ENCODE assay signal across 11 mouse cellular contexts in the genomic region with DNA sequence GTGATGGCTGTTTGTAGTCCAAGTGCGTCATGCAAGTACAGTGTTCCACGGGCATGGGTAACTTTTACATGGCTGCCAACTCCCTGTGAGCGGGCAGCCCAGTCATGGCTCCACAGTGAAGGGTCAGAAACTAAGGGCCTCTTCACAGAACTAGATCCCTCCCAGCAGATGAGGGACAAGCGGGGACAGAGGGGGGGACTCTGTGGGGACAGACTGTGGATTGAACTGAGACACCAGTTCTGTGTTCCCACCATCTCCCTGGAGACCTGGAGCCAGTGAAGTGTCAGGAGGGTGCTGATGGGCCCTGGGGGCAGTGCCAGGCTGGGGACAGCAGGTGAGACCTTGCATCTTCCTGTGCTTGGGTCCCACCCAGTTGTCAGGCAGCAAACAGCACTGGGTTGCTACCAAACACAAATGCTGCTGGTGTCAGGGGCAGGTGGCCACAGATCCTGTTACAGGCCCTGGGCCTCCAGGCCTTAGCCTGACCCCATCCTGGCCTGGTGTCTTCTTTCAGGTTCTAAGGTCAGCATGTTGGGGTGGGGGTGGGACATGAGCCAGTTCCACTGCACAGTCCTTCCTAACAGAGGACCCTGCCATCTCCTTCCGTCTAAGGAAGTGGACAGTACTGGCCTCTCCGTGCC. TPM values are rescaled to one million over a fixed set of nuclear protein-coding genes. Genes with fewer than 3 reads are reported as not detected.
DNase-seq lines count a peak whose midpoint lies in the region; ATAC-seq lines count a peak whose summit lies in the region.
"Had no signal": no experiment of that assay in that cellular context is flagged by ENCODE, and none has a peak within 500 bp of the region (broad histone marks: within the 10 kb centered on the region; RNA-seq: fewer than 3 reads in every experiment).

No protein-coding gene starts in this region.

- ATAC-seq in forebrain, embryonic 16.5 days = no peak
- no peak for ATAC-seq in lung, embryonic 15.5 days (ENCODE audit: borderline replicate concordance, extremely low read depth, low FRiP score, low TSS enrichment)
- ATAC-seq in intestine, embryonic 16.5 days = no peak

- H3K4me1 ChIP-seq in forebrain, embryonic 10.5 days = peaks cover 62% of the 10 kb centered on the region
- peaks cover 35% of the 10 kb centered on the region for H3K4me1 ChIP-seq in forebrain, embryonic 16.5 days (replicated peaks; ENCODE audit: control insufficient read depth, insufficient read depth, low read length)
- peaks cover 55% of the 10 kb centered on the region for H3K4me1 ChIP-seq in lung, embryonic 15.5 days
- peaks cover 46% of the 10 kb centered on the region for H3K4me1 ChIP-seq in intestine, embryonic 16.5 days (ENCODE audit: control insufficient read depth, insufficient read depth, low read length)

- no peaks in the 10 kb centered on the region for H3K9me3 ChIP-seq in forebrain, embryonic 10.5 days
- no peaks in the 10 kb centered on the region for H3K9me3 ChIP-seq in forebrain, embryonic 16.5 days (ENCODE audit: control insufficient read depth, low read length)
- H3K9me3 ChIP-seq in lung, embryonic 15.5 days = no peaks in the 10 kb centered on the region
- no peaks in the 10 kb centered on the region for H3K9me3 ChIP-seq in intestine, embryonic 16.5 days (ENCODE audit: control insufficient read depth, low read length)

- DNase-seq in forebrain, embryonic 10.5 days (ENCODE audit: extremely low spot score, low spot score) = no peak
- no peak for DNase-seq in lung, postnatal 25 days (ENCODE audit: low spot score)
- DNase-seq in splenic B cell, adult 2 months (ENCODE audit: low read depth, low spot score) = peak; percentile 30
- no peak for DNase-seq in thymus, postnatal 10 days (ENCODE audit: low spot score in 2 of 2)
- no peak for DNase-seq in left cerebral cortex, adult 18-20 months (ENCODE audit: low spot score in 2 of 2)
- DNase-seq: cerebellum, adult 11 months; thymus, postnatal 14 days had no signal

- peak overlapping the region; percentile 85 for H3K27ac ChIP-seq in forebrain, embryonic 10.5 days
- no peak overlapping the region for H3K27ac ChIP-seq in forebrain, embryonic 16.5 days (ENCODE audit: low read length)
- peak overlapping the region; percentile 87 for H3K27ac ChIP-seq in lung, embryonic 15.5 days
- peak overlapping the region; percentile 8 for H3K27ac ChIP-seq in intestine, embryonic 16.5 days (ENCODE audit: low read length)

- no peak overlapping the region for H3K4me3 ChIP-seq in forebrain, embryonic 10.5 days
- no peak overlapping the region for H3K4me3 ChIP-seq in forebrain, embryonic 16.5 days (replicated peaks; ENCODE audit: low read length)
- no peak overlapping the region for H3K4me3 ChIP-seq in lung, embryonic 15.5 days
- no peak overlapping the region for H3K4me3 ChIP-seq in intestine, embryonic 16.5 days (ENCODE audit: low read length)

- H3K4me2 ChIP-seq in forebrain, embryonic 16.5 days (ENCODE audit: low read length) = no peak overlapping the region
- no peak overlapping the region for H3K4me2 ChIP-seq in lung, embryonic 15.5 days
- no peak overlapping the region for H3K4me2 ChIP-seq in intestine, embryonic 16.5 days (ENCODE audit: low read depth, low read length)

- H3K36me3 ChIP-seq in forebrain, embryonic 10.5 days (replicated peaks) = no peaks in the 10 kb centered on the region
- no peaks in the 10 kb centered on the region for H3K36me3 ChIP-seq in forebrain, embryonic 16.5 days (ENCODE audit: control insufficient read depth, insufficient read depth)
- H3K36me3 ChIP-seq in lung, embryonic 15.5 days = no peaks in the 10 kb centered on the region
- no peaks in the 10 kb centered on the region for H3K36me3 ChIP-seq in intestine, embryonic 16.5 days (ENCODE audit: control insufficient read depth, insufficient read depth, low read length)
- H3K36me3 ChIP-seq in splenic B cell, adult 2 months (ENCODE audit: control insufficient read depth, insufficient read depth, low read length, poor library complexity, severe bottlenecking) = peaks cover 5% of the 10 kb centered on the region

- H3K9ac ChIP-seq in forebrain, embryonic 16.5 days (replicated peaks; ENCODE audit: low read depth, low read length) = no peak overlapping the region
- H3K9ac ChIP-seq in lung, embryonic 15.5 days = peak overlapping the region; percentile 16; the same call in 1 of the 2 replicates
- H3K9ac ChIP-seq in intestine, embryonic 16.5 days (ENCODE audit: low read depth, low read length) = 0 out of 2 replicates have a peak overlapping the region, but pooled peaks have one; percentile 16

- H3K27me3 ChIP-seq in forebrain, embryonic 10.5 days (ENCODE audit: poor library complexity, severe bottlenecking) = no peaks in the 10 kb centered on the region
- no peaks in the 10 kb centered on the region for H3K27me3 ChIP-seq in forebrain, embryonic 16.5 days (replicated peaks; ENCODE audit: control insufficient read depth, insufficient read depth, low read length)
- no peaks in the 10 kb centered on the region for H3K27me3 ChIP-seq in lung, embryonic 15.5 days
- H3K27me3 ChIP-seq in intestine, embryonic 16.5 days (replicated peaks; ENCODE audit: control insufficient read depth, insufficient read depth, low read length) = no peaks in the 10 kb centered on the region
- no peaks in the 10 kb centered on the region for H3K27me3 ChIP-seq in splenic B cell, adult 2 months (ENCODE audit: control insufficient read depth, insufficient read depth, low read length, poor library complexity, severe bottlenecking)

- 76% methylated on average over 6 of the region's 6 CpGs for WGBS in forebrain, embryonic 10.5 days
- 94% methylated on average over 6 of the region's 6 CpGs for WGBS in forebrain, embryonic 16.5 days
- 84% methylated on average over 6 of the region's 6 CpGs for WGBS in lung, embryonic 15.5 days
- 87% methylated on average over 6 of the region's 6 CpGs for WGBS in intestine, embryonic 16.5 days

RNA-seq across cellular contexts. Expression of gene Stpg4, which starts 50.6 kb away (rescaled TPM):
- polyA plus RNA-seq in forebrain, embryonic 10.5 days (2016; fragmentation: Nextera tagmentation; extraction: Ambion mirVana) = not detected in 2 replicates
- not detected in 2 replicates for polyA plus RNA-seq in forebrain, embryonic 16.5 days (2015; fragmentation: Nextera tagmentation; extraction: Ambion mirVana)
- polyA plus RNA-seq in lung, embryonic 15.5 days (2015; fragmentation: Nextera tagmentation; extraction: Ambion mirVana) = not detected in 2 replicates
- polyA plus RNA-seq in intestine, embryonic 16.5 days (2015; fragmentation: Nextera tagmentation; extraction: Ambion mirVana) = not detected in 2 replicates
- total RNA-seq in left cerebral cortex, adult 18-20 months (2021) = not detected
- polyA plus RNA-seq: neural tube, embryonic 11.5 days had no signal
